Mouse (Mus musculus): ENCODE results near the gene Zgrf1. TPM values are rescaled to one million over a fixed set of nuclear protein-coding genes. Genes with fewer than 3 reads are reported as not detected.

Zgrf1 gene
- polyA plus RNA-seq (2015; fragmentation: Nextera tagmentation; extraction: Ambion mirVana), result 4.1 and 4.5 TPM in 2 replicates

- Histone ChIP-seq H3K27ac (replicated peaks) (peak within 1 kb of the TSS; percentile 95), H3K27me3 (no peaks in the 10 kb centered on the region), H3K4me1 (replicated peaks) (peaks cover 16% of the 10 kb centered on the region), H3K4me2 (peak within 1 kb of the TSS; percentile 68), H3K9me3 (no peaks in the 10 kb centered on the region), H3K4me3 (peak within 1 kb of the TSS; percentile 56), H3K36me3 (0 out of 2 replicates have a peak, but pooled peaks cover 4% of the 10 kb centered on the region), H3K9ac (peak within 1 kb of the TSS; percentile 77)
- whole genome bisulfite sequencing, result under 1% methylated on average over 73 of the region's 73 CpGs
- peak; percentile 99 for ATAC-seq (ENCODE audit: low read depth)
Observed at GRCm38 (mm10) chr3:127552973-127553719, at the start of gene Zgrf1, which contains the start of gene Larp7. Zgrf1 (plus strand) TSS chr3:127553489. Larp7 (minus strand) TSS chr3:127553349.

DNA sequence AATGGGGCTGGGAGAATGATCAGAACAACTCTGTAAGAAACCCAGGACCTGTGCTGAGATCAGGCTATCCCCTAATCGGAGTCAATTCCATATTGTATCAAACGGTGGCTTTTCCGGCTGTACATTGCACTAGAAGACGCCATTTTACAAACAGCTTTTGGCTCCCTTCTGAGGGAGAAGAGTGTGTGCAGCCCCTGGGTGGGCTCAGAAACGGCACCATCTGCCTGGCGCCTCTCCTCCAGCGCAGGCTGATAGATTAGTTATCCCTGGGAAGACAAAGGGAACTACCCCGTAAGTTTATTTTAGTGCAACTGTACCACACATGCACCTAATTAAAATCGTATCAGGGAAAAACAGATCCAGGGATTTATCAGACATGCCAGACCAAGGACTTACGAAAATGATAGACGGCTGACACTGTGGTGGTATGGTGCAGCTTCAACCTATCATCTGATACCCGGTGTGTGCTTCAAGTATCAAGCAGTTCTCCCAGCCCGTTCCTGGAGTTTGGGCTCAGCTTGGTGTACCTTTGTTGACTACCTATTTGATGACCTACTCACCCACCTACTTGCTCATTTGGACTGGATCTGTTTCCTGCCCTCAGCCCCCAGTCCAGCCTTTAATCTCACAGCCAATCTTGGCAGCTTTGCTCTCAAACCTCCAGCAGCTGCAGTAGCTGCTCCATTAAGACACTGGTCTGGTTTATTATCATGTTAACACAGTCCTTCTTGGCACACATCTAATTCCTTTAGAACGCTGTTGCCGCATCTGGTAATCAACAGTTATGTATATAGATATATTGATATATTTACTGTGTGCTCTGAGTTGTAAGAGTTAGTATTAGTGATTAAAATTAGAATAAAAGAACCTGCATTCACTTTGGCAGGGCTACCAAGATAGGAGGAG is 45.2 kb upstream of the Zgrf1 start:
- 77% methylated on average over 15 of the region's 15 CpGs for WGBS
- no peak overlapping the region for H3K4me3 ChIP-seq
- H3K4me1 ChIP-seq (replicated peaks), result no peaks in the 10 kb centered on the region
- no peaks in the 10 kb centered on the region for H3K27me3 ChIP-seq
- no peak overlapping the region for H3K4me2 ChIP-seq
- H3K9me3 ChIP-seq, result no peaks in the 10 kb centered on the region
- no peaks in the 10 kb centered on the region for H3K36me3 ChIP-seq
- H3K27ac ChIP-seq (replicated peaks), result no peak overlapping the region
- ATAC-seq (ENCODE audit: low read depth), result no peak
- no peak overlapping the region for H3K9ac ChIP-seq

- Histone ChIP-seq H3K27me3 (no peaks in the 10 kb centered on the region), H3K36me3 (no peaks in the 10 kb centered on the region), H3K4me2 (no peak overlapping the region), H3K4me1 (replicated peaks) (no peaks in the 10 kb centered on the region), H3K9ac (no peak overlapping the region), H3K9me3 (no peaks in the 10 kb centered on the region), H3K27ac (replicated peaks) (no peak overlapping the region), H3K4me3 (no peak overlapping the region)
- ATAC-seq (ENCODE audit: low read depth), result no peak
- WGBS, result 79% methylated on average over 12 of the region's 12 CpGs
Observed at GRCm38 (mm10) chr3:127511786-127512746, 41.2 kb upstream of the Zgrf1 start.

- H3K4me3 ChIP-seq, result no peak overlapping the region
- no peaks in the 10 kb centered on the region for H3K27me3 ChIP-seq
- 73% methylated on average over 15 of the region's 15 CpGs for WGBS
- no peaks in the 10 kb centered on the region for H3K9me3 ChIP-seq
- no peaks in the 10 kb centered on the region for H3K36me3 ChIP-seq
- no peak overlapping the region for H3K4me2 ChIP-seq
- H3K27ac ChIP-seq (replicated peaks), result no peak overlapping the region
- no peaks in the 10 kb centered on the region for H3K4me1 ChIP-seq (replicated peaks)
- no peak overlapping the region for H3K9ac ChIP-seq
- no peak for ATAC-seq (ENCODE audit: low read depth)
Observed at GRCm38 (mm10) chr3:127512794-127513335, 40.4 kb upstream of the Zgrf1 start.

DNA sequence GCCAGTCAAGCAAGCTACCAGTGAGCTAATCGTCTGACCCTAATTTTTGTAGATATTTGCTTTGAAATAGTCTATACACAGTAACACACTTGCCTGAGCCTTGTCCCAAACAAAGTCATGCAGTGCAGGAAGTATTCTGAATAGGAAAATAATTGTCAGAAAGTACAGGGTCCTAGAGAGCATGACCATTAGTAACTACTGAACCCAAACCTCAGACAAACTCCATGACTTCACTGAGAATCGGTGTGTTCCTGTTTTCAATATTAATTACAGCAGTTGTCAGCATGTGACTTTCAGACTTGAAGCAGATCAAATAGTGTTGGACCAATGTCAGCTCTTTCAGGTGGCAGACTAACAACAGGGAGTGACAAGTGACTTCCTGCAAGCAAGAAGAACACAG is 39.6 kb upstream of the Zgrf1 start:
- Histone ChIP-seq H3K27me3 (no peaks in the 10 kb centered on the region), H3K36me3 (no peaks in the 10 kb centered on the region), H3K4me3 (no peak overlapping the region), H3K9ac (no peak overlapping the region), H3K4me1 (replicated peaks) (no peaks in the 10 kb centered on the region), H3K9me3 (no peaks in the 10 kb centered on the region), H3K4me2 (no peak overlapping the region), H3K27ac (replicated peaks) (no peak overlapping the region)
- WGBS, result 85% methylated on average over 2 of the region's 2 CpGs
- no peak for ATAC-seq (ENCODE audit: low read depth)

- H3K4me3 ChIP-seq, result no peak overlapping the region
- WGBS, result 90% methylated on average over 1 of the region's 1 CpGs
- H3K36me3 ChIP-seq, result no peaks in the 10 kb centered on the region
- H3K27me3 ChIP-seq, result no peaks in the 10 kb centered on the region
- H3K4me1 ChIP-seq (replicated peaks), result no peaks in the 10 kb centered on the region
- H3K27ac ChIP-seq (replicated peaks), result no peak overlapping the region
- H3K9ac ChIP-seq, result no peak overlapping the region
- ATAC-seq (ENCODE audit: low read depth), result no peak
- H3K9me3 ChIP-seq, result no peaks in the 10 kb centered on the region
- no peak overlapping the region for H3K4me2 ChIP-seq
Observed at GRCm38 (mm10) chr3:127515251-127515650, 38.0 kb upstream of the Zgrf1 start.

DNA sequence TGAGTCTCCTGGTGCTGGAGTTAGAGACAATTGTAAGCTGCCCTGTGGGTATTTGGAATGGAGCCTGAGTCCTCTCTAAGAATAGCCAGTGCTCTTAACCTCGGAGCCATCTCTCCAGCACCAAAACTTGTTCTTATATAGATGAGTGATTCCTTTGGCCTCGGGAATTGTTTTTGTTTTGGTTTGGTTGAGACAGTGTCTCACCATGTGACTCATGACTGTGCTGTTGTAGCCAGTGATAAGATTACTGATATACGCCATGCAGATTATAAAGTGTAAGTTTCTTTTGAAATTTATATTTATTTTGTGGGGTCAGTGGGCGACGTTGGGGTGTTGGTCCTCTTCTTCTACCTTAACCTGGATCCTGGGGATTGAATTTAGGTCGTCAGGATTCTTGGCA is 33.0 kb upstream of the Zgrf1 start:
- H3K27ac ChIP-seq (replicated peaks), result no peak overlapping the region
- WGBS, result 87% methylated on average over 6 of the region's 6 CpGs
- H3K9me3 ChIP-seq, result no peaks in the 10 kb centered on the region
- no peaks in the 10 kb centered on the region for H3K36me3 ChIP-seq
- ATAC-seq (ENCODE audit: low read depth), result no peak
- no peak overlapping the region for H3K4me2 ChIP-seq
- H3K4me3 ChIP-seq, result no peak overlapping the region
- no peaks in the 10 kb centered on the region for H3K4me1 ChIP-seq (replicated peaks)
- H3K9ac ChIP-seq, result no peak overlapping the region
- no peaks in the 10 kb centered on the region for H3K27me3 ChIP-seq

- WGBS, result 81% methylated on average over 10 of the region's 10 CpGs
- no peak for ATAC-seq (ENCODE audit: low read depth)
Observed at GRCm38 (mm10) chr3:127521156-127521555, 32.1 kb upstream of the Zgrf1 start.

DNA sequence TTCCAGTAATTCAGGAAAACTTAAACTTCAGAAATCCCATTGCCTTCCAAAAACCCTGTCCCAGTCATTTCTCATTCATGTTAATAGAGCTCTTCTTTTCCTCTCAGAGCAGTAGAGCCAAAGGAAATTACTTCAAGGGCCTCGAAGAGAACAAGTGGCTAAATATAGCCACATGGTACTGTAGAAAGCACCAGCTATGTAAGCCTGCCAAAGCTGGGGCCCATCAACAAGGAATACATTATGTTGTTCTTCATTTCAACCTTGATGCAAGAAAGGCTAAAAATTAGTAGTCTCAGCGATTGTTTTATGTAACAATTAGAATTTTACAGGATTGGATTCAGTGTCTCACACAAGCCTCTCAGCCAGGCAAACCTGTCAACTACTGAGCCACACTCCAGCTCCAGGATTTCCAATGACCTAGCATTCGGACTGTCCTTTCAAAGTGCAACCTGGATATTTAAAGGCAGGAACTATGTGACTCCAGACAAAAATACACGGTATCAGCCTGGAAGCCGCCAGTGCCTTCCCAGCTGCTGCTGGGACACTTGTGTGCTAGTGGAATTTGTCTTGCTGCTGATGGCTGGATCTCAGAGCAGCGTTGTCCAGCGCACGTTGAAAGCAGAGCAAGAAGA is 28.0 kb upstream of the Zgrf1 start:
- WGBS, result 79% methylated on average over 8 of the region's 8 CpGs
- ATAC-seq (ENCODE audit: low read depth), result no peak
- Histone ChIP-seq H3K27me3 (no peaks in the 10 kb centered on the region), H3K27ac (replicated peaks) (no peak overlapping the region), H3K9me3 (no peaks in the 10 kb centered on the region), H3K4me3 (no peak overlapping the region), H3K9ac (no peak overlapping the region), H3K4me2 (no peak overlapping the region), H3K4me1 (replicated peaks) (peaks cover 2% of the 10 kb centered on the region; the same call in 1 of the 2 replicates), H3K36me3 (no peaks in the 10 kb centered on the region)

More at GRCm38 (mm10) chr3:127521156-127521555, 32.1 kb upstream of the Zgrf1 start:
- Histone ChIP-seq H3K27me3 (no peaks in the 10 kb centered on the region), H3K4me3 (no peak overlapping the region), H3K4me2 (no peak overlapping the region), H3K9me3 (no peaks in the 10 kb centered on the region), H3K27ac (replicated peaks) (no peak overlapping the region), H3K9ac (no peak overlapping the region), H3K4me1 (replicated peaks) (no peaks in the 10 kb centered on the region), H3K36me3 (no peaks in the 10 kb centered on the region)

GRCm38 (mm10) chr3:127527465-127528034 is 25.7 kb upstream of the Zgrf1 start:
- Histone ChIP-seq H3K9me3 (no peaks in the 10 kb centered on the region), H3K4me1 (replicated peaks) (peaks cover 4% of the 10 kb centered on the region; the same call in 1 of the 2 replicates), H3K36me3 (no peaks in the 10 kb centered on the region), H3K4me3 (no peak overlapping the region), H3K4me2 (no peak overlapping the region), H3K27me3 (no peaks in the 10 kb centered on the region), H3K9ac (no peak overlapping the region), H3K27ac (replicated peaks) (no peak overlapping the region)
- 70% methylated on average over 5 of the region's 5 CpGs for WGBS
- no peak for ATAC-seq (ENCODE audit: low read depth)

GRCm38 (mm10) chr3:127529210-127529609 is 24.1 kb upstream of the Zgrf1 start:
- H3K4me2 ChIP-seq, result no peak overlapping the region
- H3K9me3 ChIP-seq, result no peaks in the 10 kb centered on the region
- no peak overlapping the region for H3K9ac ChIP-seq
- H3K4me1 ChIP-seq (replicated peaks), result peaks cover 4% of the 10 kb centered on the region; the same call in 1 of the 2 replicates
- no peak overlapping the region for H3K4me3 ChIP-seq
- 88% methylated on average over 3 of the region's 3 CpGs for WGBS
- no peak for ATAC-seq (ENCODE audit: low read depth)
- H3K27me3 ChIP-seq, result no peaks in the 10 kb centered on the region
- H3K27ac ChIP-seq (replicated peaks), result no peak overlapping the region
- H3K36me3 ChIP-seq, result no peaks in the 10 kb centered on the region
